Mouse (Mus musculus) kidney, postnatal 0 days (tissue): ENCODE measurements around the gene Stk11. TPM values are rescaled to one million over a fixed set of nuclear protein-coding genes. Genes with fewer than 3 reads are reported as not detected.
A peak's percentile ranks its signal among the peaks of the same experiment; 100 is the strongest.

ENCODE experiments used
- ATAC-seq: fragments of 200-750 bp; cut with Nextera tagmentation; replicated peaks from 2 replicates; pipeline ENCODE4 v1.8.0; 2017; ENCODE audit warnings: low read depth, moderate number of reproducible peaks, moderate TSS enrichment, moderate library complexity; ENCODE audit not compliant: low FRiP score
- DNase-seq: peaks from one replicate; pipeline ENCODE4 v3.0.0-alpha.2; 2016; ENCODE audit warnings: low spot score
- H3K27ac ChIP-seq: fragments of 300-500 bp; sonication (generic); 2 replicates; pipeline ENCODE4 v1.5.1; 2014; ENCODE audit warnings: mild to moderate bottlenecking
- H3K27me3 ChIP-seq: fragments of 300-500 bp; sonication (generic); 2 replicates; pipeline ENCODE4 v1.6.1; 2014; ENCODE audit warnings: low read length, mixed read lengths; ENCODE audit not compliant: insufficient read depth
- H3K36me3 ChIP-seq: fragments of 300-500 bp; sonication (generic); 2 replicates; pipeline ENCODE4 v1.6.1; 2014; ENCODE audit warnings: low read length, mixed read lengths; ENCODE audit not compliant: insufficient read depth
- H3K4me1 ChIP-seq: fragments of 300-500 bp; sonication (generic); replicated peaks from 2 replicates; pipeline ENCODE4 v1.6.1; 2014; ENCODE audit warnings: antibody characterized with exemption, low read length, mixed read lengths; ENCODE audit not compliant: insufficient read depth
- H3K4me2 ChIP-seq: fragments of 300-500 bp; sonication (generic); 2 replicates; pipeline ENCODE4 v1.6.1; 2014; ENCODE audit warnings: mild to moderate bottlenecking, low read length, moderate library complexity, mixed read lengths
- H3K4me3 ChIP-seq: fragments of 300-500 bp; sonication (generic); replicated peaks from 2 replicates; pipeline ENCODE4 v1.5.1; 2014; ENCODE audit warnings: low read depth, low read length
- H3K9ac ChIP-seq: fragments of 300-500 bp; sonication (generic); 2 replicates; pipeline ENCODE4 v1.6.1; 2014; ENCODE audit warnings: low read depth, low read length
- H3K9me3 ChIP-seq: fragments of 300-500 bp; sonication (generic); replicated peaks from 2 replicates; pipeline ENCODE4 v1.6.1; 2016; ENCODE audit warnings: low read length, inconsistent platforms, mixed read lengths
- CTCF ChIP-seq: IDR thresholded peaks from 2 replicates; pipeline ENCODE4 v1.5.1; 2016; ENCODE audit warnings: antibody characterized with exemption, low read depth, mild to moderate bottlenecking, moderate library complexity
- WGBS: fragments of 180-500 bp; shearing (Covaris S2); extraction: QIAGEN DNeasy Blood & Tissue Kit; methylation state at CpG from one replicate; pipeline ENCODE4 v1.1.7; 2014; 5-methylcytosine and 5-hydroxymethylcytosine counted together
- polyA plus RNA-seq: library from polyadenylated mRNA; unstranded; fragments of >200 nt; fragmentation: Nextera tagmentation; extraction: Ambion mirVana; gene quantifications from 2 replicates; pipeline ENCODE4 v1.2.1, GENCODE M21; 2015

Gene Stk11
- polyA plus RNA-seq, 1 experiment from 2014 or later: 14.2 TPM

DNA sequence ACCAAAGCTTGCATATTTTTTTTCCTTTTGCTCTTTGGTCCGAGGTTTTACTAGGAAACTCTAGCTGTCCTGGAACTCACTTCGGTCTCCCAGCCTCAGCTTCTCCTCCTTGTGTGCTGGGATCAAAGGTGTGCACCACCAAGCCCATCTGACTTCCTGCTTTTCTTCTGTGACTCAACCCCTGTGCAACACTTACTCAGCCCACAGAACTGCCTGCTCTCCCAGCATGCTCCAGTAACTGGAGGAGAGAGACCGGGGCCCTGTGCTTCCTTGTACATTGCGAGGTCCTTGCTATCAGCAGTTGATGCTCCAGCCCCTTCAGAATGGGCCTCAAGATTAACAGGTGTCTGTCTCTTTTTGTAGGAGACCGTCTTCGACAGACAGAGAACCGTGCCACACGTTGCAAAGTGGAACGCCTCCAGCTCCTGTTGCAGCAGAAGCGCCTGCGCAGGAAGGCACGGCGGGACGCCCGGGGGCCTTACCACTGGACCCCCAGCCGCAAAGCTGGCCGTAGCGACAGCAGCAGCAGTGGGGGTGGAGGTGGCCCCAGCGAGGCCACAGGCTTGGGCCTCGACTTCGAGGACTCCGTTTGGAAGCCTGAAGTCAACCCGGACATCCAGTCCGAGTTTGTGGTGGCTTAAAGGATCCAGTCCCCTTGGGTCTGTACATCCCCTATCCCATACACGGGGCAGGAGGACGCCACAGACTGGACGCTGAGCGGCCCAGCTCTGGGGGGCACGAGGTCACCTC is 40.6 kb downstream of the Stk11 start:
- Histone ChIP-seq H3K9ac (no peak overlapping the region), H3K27me3 (no peaks in the 10 kb centered on the region), H3K4me3 (no peak overlapping the region), H3K4me2 (no peak overlapping the region), H3K27ac (peak overlapping the region; percentile 98), H3K9me3 (no peaks in the 10 kb centered on the region), H3K4me1 (peaks cover 84% of the 10 kb centered on the region), H3K36me3 (peaks cover 42% of the 10 kb centered on the region)
- no peak for TF ChIP-seq CTCF
- ATAC-seq (no peak), DNase-seq (no peak)
- WGBS: 75% methylated on average over 29 of the region's 29 CpGs

DNA sequence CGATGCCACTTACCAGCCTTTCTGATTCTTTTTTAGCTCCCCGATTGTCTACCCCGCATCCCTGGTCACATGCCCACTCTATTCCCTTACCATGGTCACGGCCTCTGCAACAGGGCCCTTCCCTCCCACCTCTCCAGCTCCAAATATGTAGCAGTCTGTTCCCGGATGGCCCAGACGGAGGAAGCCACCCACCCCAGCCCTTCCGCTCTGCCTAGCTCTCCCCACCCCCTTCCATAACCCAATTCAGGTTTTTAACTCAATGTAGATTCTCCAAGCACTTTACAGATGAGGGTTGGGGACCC is 41.1 kb downstream of the Stk11 start:
- WGBS: 37% methylated on average over 7 of the region's 7 CpGs
- peaks cover 84% of the 10 kb centered on the region for H3K4me1 ChIP-seq
- H3K36me3 ChIP-seq: peaks cover 42% of the 10 kb centered on the region
- no peak for ATAC-seq
- peak; percentile 65 for DNase-seq
- no peak overlapping the region for H3K4me3 ChIP-seq
- no peak overlapping the region for H3K9ac ChIP-seq
- H3K27ac ChIP-seq: peak overlapping the region; percentile 98
- no peak for TF ChIP-seq CTCF
- H3K4me2 ChIP-seq: no peak overlapping the region
- no peaks in the 10 kb centered on the region for H3K27me3 ChIP-seq
- H3K9me3 ChIP-seq: no peaks in the 10 kb centered on the region

DNA sequence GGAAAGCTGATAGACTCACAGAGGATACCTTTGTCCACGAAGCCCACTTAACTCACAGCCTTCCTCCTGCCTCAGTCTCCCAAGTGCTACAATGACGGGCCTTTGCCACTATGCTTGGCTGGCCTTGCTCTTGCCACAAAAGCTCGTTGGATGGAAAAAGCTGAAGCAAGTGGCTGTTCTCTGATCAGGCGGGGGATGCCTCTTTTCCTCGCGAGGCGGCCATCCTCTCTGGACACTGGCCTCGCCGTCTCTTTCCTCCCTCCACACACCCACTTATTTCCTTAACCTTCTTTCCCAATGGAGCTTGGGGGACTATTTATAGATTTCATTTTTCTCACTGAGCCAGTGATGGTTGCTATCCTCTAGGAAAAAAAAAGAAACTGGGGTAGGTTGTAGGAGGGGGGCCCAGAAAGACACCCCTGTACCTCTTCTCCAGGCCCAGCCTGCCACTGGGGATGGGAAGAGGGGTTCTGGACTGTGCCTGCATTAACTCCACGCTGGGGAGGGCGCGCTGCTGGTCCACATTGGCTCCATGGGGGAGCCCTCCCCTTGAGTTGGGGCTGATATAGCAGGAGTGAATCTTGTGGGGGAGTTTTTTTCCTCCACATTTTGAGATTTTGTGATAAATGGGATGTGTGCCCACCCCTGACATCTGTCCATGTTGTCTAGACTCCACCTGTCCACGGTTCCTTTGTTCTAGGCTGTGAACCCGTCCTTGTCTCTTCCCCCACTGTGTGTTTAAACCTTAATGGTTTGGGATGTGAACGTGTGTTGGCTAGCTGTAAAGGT is 41.7 kb downstream of the Stk11 start:
- Histone ChIP-seq H3K4me3 (no peak overlapping the region), H3K4me2 (no peak overlapping the region), H3K27ac (peak overlapping the region; percentile 98), H3K36me3 (peaks cover 42% of the 10 kb centered on the region), H3K4me1 (peaks cover 87% of the 10 kb centered on the region), H3K9ac (peak overlapping the region; percentile 35; the same call in 1 of the 2 replicates), H3K9me3 (no peaks in the 10 kb centered on the region), H3K27me3 (no peaks in the 10 kb centered on the region)
- ATAC-seq: no peak
- 44% methylated on average over 15 of the region's 15 CpGs for WGBS
- DNase-seq: no peak
- no peak for TF ChIP-seq CTCF

- no peak overlapping the region for H3K4me3 ChIP-seq
These were observed 42.8 kb downstream of the Stk11 start for GRCm38 (mm10) chr10:80158307-80158986.

DNA sequence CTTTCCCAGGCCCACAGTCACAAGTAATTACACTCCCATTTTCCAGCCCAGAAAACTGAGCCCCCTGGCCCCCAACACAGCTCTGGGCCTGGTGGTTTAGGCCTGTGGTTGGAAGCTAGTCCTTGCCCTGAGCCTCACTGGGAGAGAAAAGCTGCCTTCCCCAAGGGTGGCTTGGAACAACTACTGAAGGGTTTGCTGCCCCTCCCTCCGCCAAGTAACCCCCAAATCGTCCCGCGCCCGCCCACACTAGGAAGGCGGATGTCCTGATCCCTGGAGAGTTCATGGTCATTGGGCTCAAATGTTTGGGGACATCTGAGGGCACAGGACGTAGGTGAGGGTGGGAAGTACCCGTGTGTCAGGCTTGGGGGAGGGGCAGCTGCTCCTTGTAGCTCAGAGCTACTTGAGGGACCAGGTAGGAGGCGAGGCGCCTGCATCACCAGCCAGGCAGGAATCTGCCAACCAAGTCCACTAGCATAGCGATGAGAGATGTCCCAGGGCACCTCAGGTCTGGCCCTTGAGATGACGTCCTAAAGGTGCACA is 43.5 kb downstream of the Stk11 start:
- Histone ChIP-seq H3K9ac (peak overlapping the region; percentile 18; the same call in 1 of the 2 replicates), H3K27ac (peak overlapping the region; percentile 98), H3K36me3 (peaks cover 26% of the 10 kb centered on the region), H3K4me3 (peak overlapping the region; percentile 14; the same call in 1 of the 2 replicates), H3K4me1 (peaks cover 82% of the 10 kb centered on the region), H3K4me2 (peak overlapping the region; percentile 67), H3K27me3 (no peaks in the 10 kb centered on the region), H3K9me3 (no peaks in the 10 kb centered on the region)
- DNase-seq: peak; percentile 68
- 4% methylated on average over 12 of the region's 12 CpGs for WGBS
- no peak for TF ChIP-seq CTCF
- ATAC-seq: peak; percentile 2; the same call in 1 of the 2 replicates

More at GRCm38 (mm10) chr10:80158307-80158986, 42.8 kb downstream of the Stk11 start:
- Histone ChIP-seq H3K4me2 (peak overlapping the region; percentile 67), H3K9me3 (no peaks in the 10 kb centered on the region), H3K27ac (peak overlapping the region; percentile 98), H3K27me3 (no peaks in the 10 kb centered on the region), H3K4me1 (peaks cover 83% of the 10 kb centered on the region), H3K36me3 (peaks cover 33% of the 10 kb centered on the region), H3K9ac (peak overlapping the region; percentile 18)
- TF ChIP-seq CTCF: no peak
- ATAC-seq (no peak), DNase-seq (peak; percentile 81)
- 4% methylated on average over 18 of the region's 18 CpGs for WGBS
